Mouse (Mus musculus) lung, embryonic 15.5 days (tissue): ENCODE data around the gene Aff2. TPM values are rescaled to one million over a fixed set of nuclear protein-coding genes. Genes with fewer than 3 reads are reported as not detected.

ENCODE experiments used
- ATAC-seq: fragments of 200-750 bp; cut with Nextera tagmentation; 2 replicates; pipeline ENCODE4 v1.8.0; 2017; ENCODE audit warnings: moderate number of reproducible peaks, borderline replicate concordance; ENCODE audit not compliant: low FRiP score, low TSS enrichment; ENCODE audit errors: extremely low read depth
- H3K27ac ChIP-seq: fragments of 300-500 bp; sonication (generic); 2 replicates; pipeline ENCODE4 v1.5.1; 2015; ENCODE audit warnings: moderate library complexity, mild to moderate bottlenecking, inconsistent platforms
- H3K27me3 ChIP-seq: fragments of 300-500 bp; sonication (generic); 2 replicates; pipeline ENCODE4 v1.6.1; 2015; ENCODE audit warnings: inconsistent platforms
- H3K36me3 ChIP-seq: fragments of 300-500 bp; sonication (generic); 2 replicates; pipeline ENCODE4 v1.6.1; 2015; ENCODE audit warnings: inconsistent platforms
- H3K4me1 ChIP-seq: fragments of 300-500 bp; sonication (generic); 2 replicates; pipeline ENCODE4 v1.6.1; 2015; ENCODE audit warnings: inconsistent platforms
- H3K4me2 ChIP-seq: fragments of 300-500 bp; sonication (generic); 2 replicates; pipeline ENCODE4 v1.6.1; 2015; ENCODE audit warnings: inconsistent platforms, mild to moderate bottlenecking, moderate library complexity
- H3K4me3 ChIP-seq: fragments of 300-500 bp; sonication (generic); 2 replicates; pipeline ENCODE4 v1.5.1; 2015; ENCODE audit warnings: mild to moderate bottlenecking, inconsistent platforms
- H3K9ac ChIP-seq: fragments of 300-500 bp; sonication (generic); 2 replicates; pipeline ENCODE4 v1.6.1; 2015; ENCODE audit warnings: inconsistent platforms
- H3K9me3 ChIP-seq: fragments of 300-500 bp; sonication (generic); 2 replicates; pipeline ENCODE4 v1.6.1; 2016; ENCODE audit warnings: inconsistent platforms
- WGBS: fragments of 180-500 bp; shearing (Covaris S2); methylation state at CpG from one replicate; pipeline ENCODE4 v1.1.7; 2015; 5-methylcytosine and 5-hydroxymethylcytosine counted together
- polyA plus RNA-seq: library from polyadenylated mRNA; unstranded; fragments of >200 nt; fragmentation: Nextera tagmentation; extraction: Ambion mirVana; gene quantifications from 2 replicates; pipeline ENCODE4 v1.2.1, GENCODE M21; 2015

The Aff2 gene
- polyA plus RNA-seq, 1 experiment from 2014 or later = 3.2 TPM

- no peaks in the 10 kb centered on the region for H3K27me3 ChIP-seq
- ATAC-seq = no peak
- no peaks in the 10 kb centered on the region for H3K4me1 ChIP-seq
- H3K4me3 ChIP-seq = no peak overlapping the region
- H3K9me3 ChIP-seq = no peaks in the 10 kb centered on the region
- H3K4me2 ChIP-seq = no peak overlapping the region
- H3K9ac ChIP-seq = no peak overlapping the region
- WGBS = 66% methylated on average over 2 of the region's 2 CpGs
- H3K36me3 ChIP-seq = no peaks in the 10 kb centered on the region
- no peak overlapping the region for H3K27ac ChIP-seq
These were observed 100.8 kb downstream of the Aff2 start for GRCm38 (mm10) chrX:69460896-69461295.

- Histone ChIP-seq H3K9me3 (no peaks in the 10 kb centered on the region), H3K27ac (no peak overlapping the region), H3K4me3 (no peak overlapping the region), H3K4me2 (no peak overlapping the region), H3K4me1 (no peaks in the 10 kb centered on the region), H3K9ac (no peak overlapping the region), H3K27me3 (no peaks in the 10 kb centered on the region), H3K36me3 (no peaks in the 10 kb centered on the region)
- ATAC-seq = no peak
- WGBS = 45% methylated on average over 3 of the region's 3 CpGs
These were observed 142.0 kb downstream of the Aff2 start for GRCm38 (mm10) chrX:69502061-69502460.

- Histone ChIP-seq H3K4me1 (no peaks in the 10 kb centered on the region), H3K4me2 (no peak overlapping the region), H3K27me3 (no peaks in the 10 kb centered on the region), H3K36me3 (no peaks in the 10 kb centered on the region), H3K9me3 (no peaks in the 10 kb centered on the region), H3K9ac (no peak overlapping the region), H3K27ac (no peak overlapping the region), H3K4me3 (no peak overlapping the region)
- no peak for ATAC-seq
- WGBS = 57% methylated on average over 6 of the region's 6 CpGs
These were observed 158.0 kb downstream of the Aff2 start for GRCm38 (mm10) chrX:69518040-69518575.

GRCm38 (mm10) chrX:69540811-69541210 is 180.7 kb downstream of the Aff2 start:
- H3K9me3 ChIP-seq = no peaks in the 10 kb centered on the region
- H3K36me3 ChIP-seq = no peaks in the 10 kb centered on the region
- no peak for ATAC-seq
- no peaks in the 10 kb centered on the region for H3K4me1 ChIP-seq
- WGBS = 56% methylated on average over 1 of the region's 1 CpGs
- no peak overlapping the region for H3K4me2 ChIP-seq
- no peaks in the 10 kb centered on the region for H3K27me3 ChIP-seq
- H3K27ac ChIP-seq = no peak overlapping the region
- no peak overlapping the region for H3K4me3 ChIP-seq
- no peak overlapping the region for H3K9ac ChIP-seq

GRCm38 (mm10) chrX:69579903-69580459 is 219.9 kb downstream of the Aff2 start:
- H3K9ac ChIP-seq = no peak overlapping the region
- ATAC-seq = no peak
- H3K27ac ChIP-seq = no peak overlapping the region
- 77% methylated on average over 2 of the region's 2 CpGs for WGBS
- no peaks in the 10 kb centered on the region for H3K9me3 ChIP-seq
- H3K4me3 ChIP-seq = no peak overlapping the region
- H3K4me2 ChIP-seq = no peak overlapping the region
- H3K27me3 ChIP-seq = no peaks in the 10 kb centered on the region
- H3K4me1 ChIP-seq = no peaks in the 10 kb centered on the region
- H3K36me3 ChIP-seq = no peaks in the 10 kb centered on the region

- H3K4me1 ChIP-seq = no peaks in the 10 kb centered on the region
- no peaks in the 10 kb centered on the region for H3K9me3 ChIP-seq
- H3K27me3 ChIP-seq = no peaks in the 10 kb centered on the region
- H3K4me2 ChIP-seq = no peak overlapping the region
- H3K9ac ChIP-seq = no peak overlapping the region
- no peak for ATAC-seq
- no peak overlapping the region for H3K27ac ChIP-seq
- no peaks in the 10 kb centered on the region for H3K36me3 ChIP-seq
- no peak overlapping the region for H3K4me3 ChIP-seq
These were observed 248.7 kb downstream of the Aff2 start for GRCm38 (mm10) chrX:69608793-69609192.

GRCm38 (mm10) chrX:69663038-69663437 is 302.9 kb downstream of the Aff2 start:
- Histone ChIP-seq H3K9ac (no peak overlapping the region), H3K36me3 (no peaks in the 10 kb centered on the region), H3K27ac (no peak overlapping the region), H3K9me3 (no peaks in the 10 kb centered on the region), H3K4me2 (no peak overlapping the region), H3K4me3 (no peak overlapping the region), H3K4me1 (no peaks in the 10 kb centered on the region), H3K27me3 (no peaks in the 10 kb centered on the region)
- WGBS = 82% methylated on average over 2 of the region's 2 CpGs
- no peak for ATAC-seq

GRCm38 (mm10) chrX:69666145-69666677 is 306.1 kb downstream of the Aff2 start:
- Histone ChIP-seq H3K9me3 (no peaks in the 10 kb centered on the region), H3K27ac (no peak overlapping the region), H3K4me1 (no peaks in the 10 kb centered on the region), H3K4me3 (no peak overlapping the region), H3K4me2 (no peak overlapping the region), H3K27me3 (no peaks in the 10 kb centered on the region), H3K9ac (no peak overlapping the region), H3K36me3 (no peaks in the 10 kb centered on the region)
- WGBS = 69% methylated on average over 3 of the region's 3 CpGs
- no peak for ATAC-seq

GRCm38 (mm10) chrX:69675691-69676090 is 315.6 kb downstream of the Aff2 start:
- Histone ChIP-seq H3K27ac (no peak overlapping the region), H3K4me1 (no peaks in the 10 kb centered on the region), H3K36me3 (no peaks in the 10 kb centered on the region), H3K4me3 (no peak overlapping the region), H3K9ac (no peak overlapping the region), H3K27me3 (no peaks in the 10 kb centered on the region), H3K4me2 (no peak overlapping the region), H3K9me3 (no peaks in the 10 kb centered on the region)
- ATAC-seq = no peak
- WGBS = 95% methylated on average over 1 of the region's 1 CpGs

- 50% methylated on average over 4 of the region's 4 CpGs for WGBS
- no peaks in the 10 kb centered on the region for H3K9me3 ChIP-seq
- no peak overlapping the region for H3K9ac ChIP-seq
- no peak overlapping the region for H3K4me3 ChIP-seq
- no peaks in the 10 kb centered on the region for H3K4me1 ChIP-seq
- no peak for ATAC-seq
- no peak overlapping the region for H3K4me2 ChIP-seq
- H3K27me3 ChIP-seq = no peaks in the 10 kb centered on the region
- no peak overlapping the region for H3K27ac ChIP-seq
- H3K36me3 ChIP-seq = no peaks in the 10 kb centered on the region
These were observed 338.7 kb downstream of the Aff2 start for GRCm38 (mm10) chrX:69698840-69699239.

GRCm38 (mm10) chrX:69738972-69739371 is 378.9 kb downstream of the Aff2 start:
- Histone ChIP-seq H3K9me3 (no peaks in the 10 kb centered on the region), H3K4me1 (no peaks in the 10 kb centered on the region), H3K4me2 (no peak overlapping the region), H3K36me3 (no peaks in the 10 kb centered on the region), H3K4me3 (no peak overlapping the region), H3K27me3 (no peaks in the 10 kb centered on the region), H3K9ac (no peak overlapping the region), H3K27ac (no peak overlapping the region)
- WGBS = 75% methylated on average over 3 of the region's 3 CpGs
- ATAC-seq = no peak

- 54% methylated on average over 3 of the region's 3 CpGs for WGBS
- H3K27me3 ChIP-seq = no peaks in the 10 kb centered on the region
- H3K9ac ChIP-seq = no peak overlapping the region
- no peak overlapping the region for H3K4me3 ChIP-seq
- H3K27ac ChIP-seq = no peak overlapping the region
- H3K4me2 ChIP-seq = no peak overlapping the region
- no peaks in the 10 kb centered on the region for H3K36me3 ChIP-seq
- no peaks in the 10 kb centered on the region for H3K4me1 ChIP-seq
- no peaks in the 10 kb centered on the region for H3K9me3 ChIP-seq
- ATAC-seq = no peak
These were observed 385.0 kb downstream of the Aff2 start for GRCm38 (mm10) chrX:69744962-69745597.
